Mouse (Mus musculus): ENCODE measurements around the gene Pde4d.

GRCm38 (mm10) chr13:109880392-109880791 lies 1430.6 kb downstream of the Pde4d start:
- TF ChIP-seq CTCF (IDR thresholded peaks at IDR 0.05 in 2 of 3, conservative IDR thresholded peaks at IDR 0.05 in 1 of 3; ENCODE audit: control insufficient read depth in 1 of 3, insufficient read depth in 1 of 3, low read depth in 2 of 3, low read length in 3 of 3, poor library complexity in 1 of 3, severe bottlenecking in 1 of 3) (no peak), JUND (IDR thresholded peaks at IDR 0.05; ENCODE audit: low read depth, low read length) (no peak), MAZ (IDR thresholded peaks at IDR 0.05; ENCODE audit: low read depth, low read length) (no peak), POLR2A (IDR thresholded peaks at IDR 0.05; ENCODE audit: control insufficient read depth in 1 of 2, insufficient read depth in 1 of 2, low read depth in 1 of 2, low read length in 2 of 2, poor library complexity in 1 of 2) (no peak)

All from MEL (cell line).